Mouse (Mus musculus) small intestine, adult 2 months (tissue): ENCODE data around the gene B4galt4.

Experiments used
- CTCF ChIP-seq: fragments of 200-500 bp; IDR thresholded peaks from 2 replicates; pipeline ENCODE4 v1.5.1; 2012; ENCODE audit warnings: low read depth, mild to moderate bottlenecking, control low read depth, inconsistent platforms, low read length, moderate library complexity, mixed read lengths; ENCODE audit not compliant: insufficient replicate concordance, insufficient read length; ENCODE audit errors: extremely low read depth
- POLR2A ChIP-seq: fragments of 200-500 bp; IDR thresholded peaks from 2 replicates; pipeline ENCODE4 v1.6.1; 2012; ENCODE audit warnings: low read depth, mild to moderate bottlenecking, control low read depth, inconsistent platforms, low read length, moderate library complexity

GRCm38 (mm10) chr16:38708962-38709520 is 33.0 kb upstream of the B4galt4 start:
- TF ChIP-seq POLR2A = no peak
- TF ChIP-seq CTCF = no peak
